Mouse (Mus musculus) spleen, adult 2 months (tissue): Measurements from ENCODE around the gene Tmc6.

Source experiments
- CTCF ChIP-seq: fragments of 200-500 bp; IDR thresholded peaks from 2 replicates; pipeline ENCODE4 v1.5.1; 2011; ENCODE audit warnings: mild to moderate bottlenecking, inconsistent platforms; ENCODE audit not compliant: insufficient read depth, insufficient read length, insufficient replicate concordance; ENCODE audit errors: extremely low read depth
- POLR2A ChIP-seq: fragments of 200-500 bp; IDR thresholded peaks from 2 replicates; pipeline ENCODE4 v1.6.1; 2011; ENCODE audit warnings: low read depth, low read length, inconsistent platforms

DNA sequence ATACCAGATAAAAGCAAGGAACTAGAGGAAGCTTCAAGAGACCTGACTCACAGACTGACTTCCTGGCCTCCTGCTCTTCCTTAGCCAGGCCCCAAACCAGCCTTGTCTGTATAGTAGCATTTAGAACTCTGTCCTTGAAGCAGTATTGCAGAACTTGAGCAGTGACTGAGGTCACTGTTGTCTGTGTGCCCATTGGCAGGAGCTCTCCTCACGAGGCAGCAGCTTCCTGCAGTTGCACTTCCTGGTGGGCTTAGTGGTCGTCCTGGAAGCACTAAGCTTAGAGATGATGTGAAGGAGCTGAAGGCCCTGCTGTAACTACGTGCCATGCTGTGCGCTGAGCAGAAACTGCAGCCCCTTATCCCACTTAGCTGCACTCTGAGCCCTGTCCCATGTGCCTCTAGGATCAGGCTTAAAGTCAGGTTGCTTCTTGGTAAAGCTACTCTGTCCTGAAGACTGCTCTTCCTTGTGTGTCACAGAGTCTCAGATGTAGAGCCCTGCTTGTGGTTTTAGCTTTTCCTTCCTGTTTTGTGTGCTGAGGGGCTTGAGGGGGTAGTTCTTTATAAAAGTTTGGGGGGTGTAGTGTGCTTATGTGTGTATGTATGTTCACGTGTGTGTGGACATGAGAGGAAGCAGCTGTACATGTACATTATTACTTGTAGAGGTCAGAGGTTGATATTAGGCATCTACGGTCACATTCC, 57.2 kb downstream of the Tmc6 start:
- TF ChIP-seq POLR2A (no peak), CTCF (no peak)
